In the genomic region with DNA sequence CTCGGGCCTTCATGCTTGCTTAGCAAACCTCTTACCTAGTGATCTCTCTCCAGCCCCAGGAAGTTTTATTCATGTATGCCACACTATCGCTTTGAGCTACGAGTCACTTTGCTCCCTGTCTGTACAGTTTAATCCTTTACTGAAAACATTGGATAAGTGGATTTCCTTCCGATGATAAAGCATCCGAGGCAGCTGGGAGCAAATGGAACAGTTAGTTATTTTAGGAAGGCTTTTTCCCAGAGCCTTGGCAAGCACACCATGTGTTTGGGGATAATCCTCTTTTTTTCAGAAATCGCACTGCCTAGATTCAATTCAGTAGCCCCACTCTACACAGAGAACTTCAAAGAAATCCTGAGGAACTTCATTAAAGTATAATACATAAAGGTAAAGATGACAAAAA, we compare ENCODE assay signal across 16 mouse cellular contexts.
DNase-seq lines count a peak whose midpoint lies in the region; ATAC-seq and TF ChIP-seq lines count a peak whose summit lies in the region.
"Had no signal": no experiment of that assay in that cellular context is flagged by ENCODE, and none has a peak within 500 bp of the region (broad histone marks: within the 10 kb centered on the region; RNA-seq: fewer than 3 reads in every experiment).

No protein-coding gene starts in this region.

- no peak overlapping the region for H3K4me3 ChIP-seq in forebrain, postnatal 0 days (ENCODE audit: low read depth, low read length)
- H3K4me3 ChIP-seq in forebrain, embryonic 12.5 days (replicated peaks): no peak overlapping the region
- H3K4me3 ChIP-seq in left cerebral cortex, adult 2 months: no peak overlapping the region
- H3K4me3 ChIP-seq: kidney, embryonic 15.5 days; liver, embryonic 13.5 days; neural tube, embryonic 15.5 days had no signal

- H3K27me3 ChIP-seq in forebrain, postnatal 0 days (ENCODE audit: insufficient read depth, low read length): no peaks in the 10 kb centered on the region
- H3K27me3 ChIP-seq in forebrain, embryonic 12.5 days: no peaks in the 10 kb centered on the region
- H3K27me3 ChIP-seq: kidney, embryonic 15.5 days; liver, embryonic 13.5 days; neural tube, embryonic 15.5 days had no signal

- 17% methylated on average over 6 of the region's 6 CpGs for WGBS in forebrain, postnatal 0 days
- WGBS in forebrain, embryonic 12.5 days: 44% methylated on average over 6 of the region's 6 CpGs

- no peaks in the 10 kb centered on the region for H3K9me3 ChIP-seq in forebrain, postnatal 0 days (ENCODE audit: low read length)
- H3K9me3 ChIP-seq in forebrain, embryonic 12.5 days: no peaks in the 10 kb centered on the region
- H3K9me3 ChIP-seq: kidney, embryonic 15.5 days; liver, embryonic 13.5 days; neural tube, embryonic 15.5 days had no signal

- no peaks in the 10 kb centered on the region for H3K4me1 ChIP-seq in forebrain, postnatal 0 days (ENCODE audit: insufficient read depth)
- peaks cover 2% of the 10 kb centered on the region; the same call in 1 of the 2 replicates for H3K4me1 ChIP-seq in forebrain, embryonic 12.5 days
- H3K4me1 ChIP-seq: kidney, embryonic 15.5 days; liver, embryonic 13.5 days; neural tube, embryonic 15.5 days had no signal

- no peak overlapping the region for H3K9ac ChIP-seq in forebrain, postnatal 0 days
- no peak overlapping the region for H3K9ac ChIP-seq in forebrain, embryonic 12.5 days
- H3K9ac ChIP-seq: kidney, embryonic 15.5 days; liver, embryonic 13.5 days; neural tube, embryonic 15.5 days had no signal

- intact Hi-C loops in left cerebral cortex, adult 2 months (cut with DNase I): loop anchor here (10.0 kb wide), 1 partner anchor 561 kb away; the partner anchor contains the start of gene Fat1

- no peak for TF ChIP-seq CTCF in forebrain, postnatal 0 days (IDR thresholded peaks at IDR 0.05; ENCODE audit: low read depth)
- no peak for TF ChIP-seq CTCF in left cerebral cortex, adult 2 months (IDR thresholded peaks at IDR 0.05)

- no peak overlapping the region for H3K27ac ChIP-seq in forebrain, postnatal 0 days (ENCODE audit: low read depth, low read length)
- no peak overlapping the region for H3K27ac ChIP-seq in forebrain, embryonic 12.5 days
- H3K27ac ChIP-seq in left cerebral cortex, adult 2 months: no peak overlapping the region
- H3K27ac ChIP-seq: kidney, embryonic 15.5 days; liver, embryonic 13.5 days; neural tube, embryonic 15.5 days had no signal

- H3K36me3 ChIP-seq in forebrain, postnatal 0 days (ENCODE audit: insufficient read depth): no peaks in the 10 kb centered on the region
- H3K36me3 ChIP-seq in forebrain, embryonic 12.5 days (replicated peaks): no peaks in the 10 kb centered on the region
- H3K36me3 ChIP-seq: kidney, embryonic 15.5 days; liver, embryonic 13.5 days; neural tube, embryonic 15.5 days had no signal

- no peak for ATAC-seq in forebrain, postnatal 0 days
- no peak for ATAC-seq in forebrain, embryonic 12.5 days (ENCODE audit: low FRiP score)

- no peak overlapping the region for H3K4me2 ChIP-seq in forebrain, postnatal 0 days (ENCODE audit: low read depth)
- no peak overlapping the region for H3K4me2 ChIP-seq in forebrain, embryonic 12.5 days
- H3K4me2 ChIP-seq: kidney, embryonic 15.5 days; liver, embryonic 13.5 days; neural tube, embryonic 15.5 days had no signal

- peak; percentile 33 for DNase-seq in forebrain, postnatal 0 days
- DNase-seq in left cerebral cortex, adult 18-20 months (ENCODE audit: low spot score in 2 of 2): peak; percentile 2 to 18
- no peak for DNase-seq in left cerebral cortex, adult 2 months (ENCODE audit: extremely low spot score in 1 of 2, low spot score in 2 of 2)
- peak; percentile 30 to 34 for DNase-seq in right cerebral cortex, postnatal 10 days (ENCODE audit: low spot score in 2 of 2)
- DNase-seq in right cerebral cortex, postnatal 14 days: no peak
- DNase-seq in telencephalon, adult 2 months (ENCODE audit: low read depth, low spot score): peak; percentile 48
- no peak for DNase-seq in ovary, postnatal 36 days (ENCODE audit: low spot score)
- DNase-seq: adrenal gland, adult 2 months; B cell, adult 2 months; cerebellum, postnatal 10 days; gastrocnemius, postnatal 36 days; liver, embryonic 13.5 days; lung, postnatal 14 days had no signal

Comparison
In these comparisons a context has a peak if more than half of its experiments do, and no peak if none do; other contexts are left out.
1. DNase-seq: peak in forebrain, postnatal 0 days (single experiment), left cerebral cortex, adult 18-20 months (2 of 2), right cerebral cortex, postnatal 10 days (2 of 2) and telencephalon, adult 2 months (single experiment); none in left cerebral cortex, adult 2 months (0 of 2), right cerebral cortex, postnatal 14 days (single experiment) and ovary, postnatal 36 days (single experiment).